Mouse (Mus musculus): ENCODE data around the gene Fam170b.

- no peak for TF ChIP-seq CTCF (IDR thresholded peaks at IDR 0.05; ENCODE audit: insufficient read depth, low read length)
- TF ChIP-seq POLR2A (IDR thresholded peaks at IDR 0.05; ENCODE audit: borderline replicate concordance, extremely low read depth, low read depth, low read length): no peak
Observed at GRCm38 (mm10) chr14:32856681-32857328, 23.0 kb downstream of the Fam170b start, which contains the start of gene Vstm4.

Measured in lung, adult 2 months (tissue).